Mouse (Mus musculus) liver (tissue): ENCODE measurements at regions not wholly inside any gene's neighbourhood (a gene's known extent, or its start where the extent isn't known, plus 50 kb on each side); places are given as distances from the start of the nearest gene placed in this dataset.
A peak's percentile ranks its signal among the peaks of the same experiment; 100 is the strongest.

Experiments
- DNase-seq: peaks from one replicate; pipeline ENCODE4 v3.0.0-alpha.2; 2020; ENCODE audit warnings: mixed read lengths

- DNase-seq, result no peak
Measured at GRCm38 (mm10) chr17:45821356-45821755, 87.7 kb upstream of the 1600014C23Rik start.

- no peak for DNase-seq
Measured at GRCm38 (mm10) chr17:45819143-45819542, 85.5 kb upstream of the 1600014C23Rik start.

GRCm38 (mm10) chr17:45816566-45816965 lies 82.9 kb upstream of the 1600014C23Rik start:
- DNase-seq, result no peak

GRCm38 (mm10) chr17:45815833-45816232 lies 82.2 kb upstream of the 1600014C23Rik start:
- DNase-seq, result no peak

DNA sequence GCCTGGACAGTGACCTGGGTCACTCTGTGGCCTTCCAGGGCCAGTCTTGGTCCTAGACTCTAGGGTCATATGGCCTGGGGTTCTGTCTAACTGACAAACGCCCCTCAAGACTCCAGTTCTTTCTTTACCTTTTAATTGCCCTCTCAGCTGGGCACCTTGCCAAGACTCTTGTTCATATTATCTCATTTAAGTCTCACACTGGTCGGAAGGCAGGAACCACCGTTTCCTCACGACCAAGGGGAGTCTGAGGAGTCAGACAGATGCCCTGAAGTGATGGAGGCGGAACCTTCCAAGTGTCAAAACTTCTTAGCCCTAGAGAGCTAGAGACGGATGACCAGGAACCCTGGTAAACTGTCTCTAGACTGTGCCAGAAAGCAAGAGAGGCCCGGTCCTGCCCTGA lies 81.7 kb upstream of the 1600014C23Rik start:
- DNase-seq, result no peak

GRCm38 (mm10) chr17:45814586-45814985 lies 80.9 kb upstream of the 1600014C23Rik start:
- DNase-seq, result peak; percentile 11

GRCm38 (mm10) chr17:45813956-45814355 lies 80.3 kb upstream of the 1600014C23Rik start:
- DNase-seq, result no peak

- no peak for DNase-seq
Measured at GRCm38 (mm10) chr17:45812289-45812955, 78.8 kb upstream of the 1600014C23Rik start.

- DNase-seq, result no peak
Measured at GRCm38 (mm10) chr17:45811632-45812221, 78.1 kb upstream of the 1600014C23Rik start.

GRCm38 (mm10) chr17:45809728-45810127 lies 76.1 kb upstream of the 1600014C23Rik start:
- DNase-seq, result no peak

GRCm38 (mm10) chr17:45808374-45808773 lies 74.7 kb upstream of the 1600014C23Rik start:
- DNase-seq, result no peak

DNA sequence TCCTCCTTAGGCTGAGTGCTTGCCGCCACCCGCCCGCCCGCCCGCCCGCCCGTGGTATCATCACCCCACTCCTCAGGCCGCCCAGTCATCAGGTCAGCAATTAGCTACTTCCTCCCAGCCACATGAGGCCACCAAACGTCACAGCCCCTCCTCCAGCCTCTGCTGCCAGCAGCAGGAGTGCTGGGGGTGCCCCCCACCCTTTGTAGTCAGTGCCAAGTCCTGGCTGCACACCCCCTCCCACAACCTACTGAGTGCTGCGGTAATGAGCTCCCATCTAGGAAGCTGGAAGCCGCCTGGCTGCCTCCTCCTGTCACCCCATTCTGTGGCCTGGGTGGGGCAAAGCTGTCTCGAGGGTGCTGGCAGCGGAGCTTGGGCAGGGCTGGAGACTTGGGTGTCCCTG lies 73.8 kb upstream of the 1600014C23Rik start:
- DNase-seq, result peak; percentile 9

DNA sequence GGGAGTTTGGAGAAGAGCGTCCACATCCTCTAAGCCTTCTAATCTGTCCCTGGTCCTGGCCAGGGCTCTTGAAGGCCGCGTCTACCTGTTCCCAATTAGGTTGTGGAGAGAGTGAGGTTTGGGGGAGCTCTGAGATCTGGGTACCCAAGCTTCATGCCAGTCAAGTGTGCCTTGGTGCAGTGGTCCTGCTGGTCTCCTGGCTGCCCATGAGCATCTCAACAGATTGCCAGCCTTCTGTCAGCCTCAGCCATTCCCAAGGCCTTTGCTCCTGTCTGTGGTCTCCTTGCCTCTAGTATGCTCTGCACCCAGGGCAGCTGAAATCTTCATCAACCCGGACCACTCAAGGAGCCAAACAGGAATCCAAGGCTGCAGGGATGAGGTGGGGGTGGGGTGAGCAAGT lies 73.2 kb upstream of the 1600014C23Rik start:
- DNase-seq, result no peak

DNA sequence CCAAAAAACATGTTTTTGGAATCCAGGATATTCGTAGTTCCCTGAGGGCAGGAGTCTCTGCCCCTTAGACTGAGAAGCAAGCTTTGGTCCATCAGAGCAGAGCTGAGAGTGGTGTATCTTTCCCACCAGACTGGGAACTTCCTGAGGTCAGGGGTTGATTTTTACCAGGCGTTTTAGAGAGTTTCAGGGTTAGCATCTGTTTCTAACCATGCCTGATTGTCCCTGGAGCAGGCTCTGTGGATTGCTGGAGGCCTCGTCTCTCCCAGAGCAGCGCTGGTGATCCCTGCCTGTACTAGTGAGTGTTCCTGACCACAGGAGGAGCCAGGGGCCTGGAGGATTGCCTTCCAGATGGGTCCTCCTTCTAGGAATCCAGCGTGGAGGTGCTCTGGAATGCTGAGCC lies 72.8 kb upstream of the 1600014C23Rik start:
- DNase-seq, result no peak

- peak; percentile 38 for DNase-seq
Measured at GRCm38 (mm10) chr17:45805471-45806082, 71.9 kb upstream of the 1600014C23Rik start.

DNA sequence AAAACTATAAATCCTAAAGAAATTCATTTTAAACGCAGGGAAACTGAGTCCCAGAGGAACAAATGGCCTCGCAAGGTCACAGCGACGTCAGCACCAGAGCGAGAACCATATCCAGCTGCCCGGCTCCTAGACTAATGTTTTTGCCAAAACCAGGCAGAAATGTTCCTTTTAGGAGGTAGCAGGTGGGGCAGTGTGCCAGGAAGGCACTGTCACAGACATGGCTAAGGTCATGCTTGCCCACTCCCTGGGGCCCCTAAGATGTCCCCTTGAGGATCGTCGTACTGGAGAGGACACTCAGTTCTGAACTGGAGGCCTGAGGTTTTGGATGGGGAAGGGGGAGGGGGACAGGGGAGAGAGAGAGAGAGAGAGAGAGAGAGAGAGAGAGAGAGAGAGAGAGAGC lies 69.7 kb upstream of the 1600014C23Rik start:
- no peak for DNase-seq

GRCm38 (mm10) chr17:45802439-45802838 lies 68.8 kb upstream of the 1600014C23Rik start:
- no peak for DNase-seq

DNA sequence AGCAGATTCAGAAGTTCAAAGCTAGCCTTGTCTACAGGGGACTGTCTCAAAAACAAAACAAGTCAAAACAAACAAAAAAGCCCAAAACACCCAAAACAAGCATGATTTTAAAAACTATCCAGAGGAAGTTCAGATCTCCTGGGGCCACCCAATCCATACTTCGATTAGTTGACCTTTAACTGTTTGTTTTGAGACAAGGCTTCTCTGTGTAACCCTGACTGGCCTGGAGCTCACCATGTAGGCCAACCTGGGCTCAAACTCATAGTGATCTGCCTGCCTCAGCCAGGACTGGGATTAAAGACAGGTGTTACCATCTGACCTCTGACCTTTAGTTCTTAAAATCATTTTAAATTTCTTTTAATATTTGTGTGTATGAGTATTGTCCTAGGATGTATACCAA lies 66.1 kb upstream of the 1600014C23Rik start:
- no peak for DNase-seq

GRCm38 (mm10) chr17:45798996-45799395 lies 65.4 kb upstream of the 1600014C23Rik start:
- no peak for DNase-seq

GRCm38 (mm10) chr17:45798456-45798855 lies 64.8 kb upstream of the 1600014C23Rik start:
- DNase-seq, result no peak

DNA sequence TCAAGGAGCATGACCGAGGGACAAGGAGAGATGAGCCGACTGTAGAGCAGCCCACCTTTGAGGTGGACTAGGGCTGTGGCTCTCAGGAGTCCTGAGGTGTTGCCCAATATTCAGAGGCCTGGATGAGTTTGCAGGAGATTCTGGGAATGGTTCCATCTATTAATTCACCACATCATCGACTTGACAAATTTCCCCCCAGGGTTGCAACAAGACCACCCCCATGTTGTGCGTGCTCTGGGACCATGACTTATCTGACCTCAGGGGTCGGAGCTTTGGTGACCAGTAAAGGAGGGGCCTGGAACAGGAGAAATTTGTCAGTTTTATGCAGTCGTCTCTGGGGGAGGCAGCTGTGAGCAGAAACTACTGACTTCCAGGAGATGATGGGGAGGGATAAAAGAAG lies 63.5 kb upstream of the 1600014C23Rik start:
- DNase-seq, result no peak

- no peak for DNase-seq
Measured at GRCm38 (mm10) chr17:45794926-45795325, 61.3 kb upstream of the 1600014C23Rik start.

GRCm38 (mm10) chr17:45790959-45791520 lies 57.4 kb upstream of the 1600014C23Rik start:
- no peak for DNase-seq

DNA sequence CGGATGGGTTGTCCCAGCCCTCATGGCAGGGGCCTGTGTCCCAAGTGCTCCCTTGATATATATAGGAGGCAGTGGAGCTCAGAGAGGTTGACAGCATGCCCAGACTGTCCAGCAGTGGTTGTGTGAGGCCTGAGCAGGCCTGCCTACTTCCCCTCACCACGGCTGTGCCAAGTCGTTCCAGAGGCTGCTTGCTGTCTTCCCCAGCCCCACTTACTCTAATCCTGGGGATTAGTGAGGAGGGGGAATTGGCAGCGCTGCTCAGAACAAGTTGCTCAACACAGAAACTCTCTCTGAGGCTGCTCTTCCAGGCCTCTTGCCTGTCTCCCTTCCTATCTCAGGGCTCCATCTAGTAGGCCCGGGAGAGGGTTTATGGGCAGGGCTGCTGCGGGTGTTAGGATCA lies 56.1 kb upstream of the 1600014C23Rik start:
- DNase-seq, result no peak
